ENCODE assay signal across 19 mouse cellular contexts in genomic region chr10:12935575-12935974, GRCm38 (mm10).
"Had no signal": no experiment of that assay in that cellular context is flagged by ENCODE, and none has a peak within 500 bp of the region (broad histone marks: within the 10 kb centered on the region; RNA-seq: fewer than 3 reads in every experiment).

No protein-coding gene starts in this region.

- H3K27ac ChIP-seq: lung, embryonic 15.5 days; macrophage; midbrain, embryonic 13.5 days; midbrain, embryonic 15.5 days; neural tube, embryonic 12.5 days had no signal

- H3K4me2 ChIP-seq: lung, embryonic 15.5 days; midbrain, embryonic 11.5 days; midbrain, embryonic 13.5 days; midbrain, embryonic 15.5 days; neural tube, embryonic 12.5 days had no signal

- DNase-seq: liver, postnatal 0 days; lung, adult 2 months; lung, postnatal 14 days; retina, postnatal 1 day; right cerebral cortex, adult 18-20 months; right cerebral cortex, postnatal 25 days; right cerebral cortex, postnatal 4 days; spleen, adult 18-20 months; thymus, adult 18-20 months; thymus, postnatal 25 days; thymus, postnatal 4 days had no signal

- H3K36me3 ChIP-seq: lung, embryonic 15.5 days; midbrain, embryonic 13.5 days; midbrain, embryonic 15.5 days; neural tube, embryonic 12.5 days had no signal

- H3K9me3 ChIP-seq: lung, embryonic 15.5 days; megakaryocyte, embryonic 14.5 days; midbrain, embryonic 13.5 days; midbrain, embryonic 15.5 days; neural tube, embryonic 12.5 days had no signal

- H3K4me3 ChIP-seq: lung, embryonic 15.5 days; midbrain, embryonic 13.5 days; midbrain, embryonic 15.5 days; neural tube, embryonic 12.5 days had no signal

- H3K9ac ChIP-seq: liver, postnatal 0 days; lung, embryonic 15.5 days; midbrain, embryonic 13.5 days; midbrain, embryonic 15.5 days; neural tube, embryonic 12.5 days had no signal

- ATAC-seq: liver, postnatal 0 days; lung, postnatal 0 days; midbrain, embryonic 13.5 days; midbrain, embryonic 15.5 days had no signal

- H3K27me3 ChIP-seq: megakaryocyte, embryonic 14.5 days had no signal

- H3K4me1 ChIP-seq: midbrain, embryonic 13.5 days; midbrain, embryonic 15.5 days; neural tube, embryonic 12.5 days had no signal
